Mouse (Mus musculus) lung, postnatal 0 days (tissue): ENCODE data around the gene Ppp1r18. TPM values are rescaled to one million over a fixed set of nuclear protein-coding genes. Genes with fewer than 3 reads are reported as not detected.
A peak's percentile ranks its signal among the peaks of the same experiment; 100 is the strongest.

Experiments used
- ATAC-seq: fragments of 200-750 bp; cut with Nextera tagmentation; 2 replicates; pipeline ENCODE4 v1.8.0; 2017; ENCODE audit warnings: moderate library complexity
- DNase-seq: peaks from one replicate; pipeline ENCODE4 v3.0.0-alpha.2; 2016; ENCODE audit warnings: low spot score
- H3K27ac ChIP-seq: fragments of 300-500 bp; sonication (generic); 2 replicates; pipeline ENCODE4 v1.5.1; 2014; ENCODE audit warnings: antibody characterized with exemption, mild to moderate bottlenecking, low read length, mixed read lengths
- H3K27me3 ChIP-seq: fragments of 300-500 bp; sonication (generic); replicated peaks from 2 replicates; pipeline ENCODE4 v1.6.1; 2014; ENCODE audit warnings: low read length, mixed read lengths; ENCODE audit not compliant: insufficient read depth
- H3K36me3 ChIP-seq: fragments of 300-500 bp; sonication (generic); 2 replicates; pipeline ENCODE4 v1.6.1; 2014; ENCODE audit warnings: low read length, mixed read lengths; ENCODE audit not compliant: insufficient read depth
- H3K4me1 ChIP-seq: fragments of 300-500 bp; sonication (generic); 2 replicates; pipeline ENCODE4 v1.6.1; 2014; ENCODE audit warnings: antibody characterized with exemption, low read depth, low read length, mixed read lengths; ENCODE audit not compliant: insufficient read depth
- H3K4me2 ChIP-seq: fragments of 300-500 bp; sonication (generic); replicated peaks from 2 replicates; pipeline ENCODE4 v1.6.1; 2014; ENCODE audit warnings: low read depth, mild to moderate bottlenecking, low read length, moderate library complexity, mixed read lengths
- H3K4me3 ChIP-seq: fragments of 300-500 bp; sonication (generic); 2 replicates; pipeline ENCODE4 v1.5.1; 2014; ENCODE audit warnings: low read depth, low read length
- H3K9ac ChIP-seq: fragments of 300-500 bp; sonication (generic); replicated peaks from 2 replicates; pipeline ENCODE4 v1.6.1; 2014; ENCODE audit warnings: low read depth, mild to moderate bottlenecking
- H3K9me3 ChIP-seq: fragments of 300-500 bp; sonication (generic); 2 replicates; pipeline ENCODE4 v1.6.1; 2016; ENCODE audit warnings: low read length, mixed read lengths
- CTCF ChIP-seq: IDR thresholded peaks from 2 replicates; pipeline ENCODE4 v1.5.1; 2016; ENCODE audit warnings: antibody characterized with exemption, mild to moderate bottlenecking
- EP300 ChIP-seq: IDR thresholded peaks from 2 replicates; pipeline ENCODE4 v1.6.1; 2016; ENCODE audit warnings: antibody characterized with exemption, mild to moderate bottlenecking, control low read depth
- WGBS: fragments of 180-500 bp; shearing (Covaris S2); extraction: QIAGEN DNeasy Blood & Tissue Kit; methylation state at CpG from one replicate; pipeline ENCODE4 v1.1.7; 2014; 5-methylcytosine and 5-hydroxymethylcytosine counted together
- polyA plus RNA-seq: library from polyadenylated mRNA; unstranded; fragments of >200 nt; fragmentation: Nextera tagmentation; extraction: Ambion mirVana; gene quantifications from 2 replicates; pipeline ENCODE4 v1.2.1, GENCODE M21; 2015

Ppp1r18 gene
- polyA plus RNA-seq, 1 experiment from 2014 or later = 25.4 TPM

DNA sequence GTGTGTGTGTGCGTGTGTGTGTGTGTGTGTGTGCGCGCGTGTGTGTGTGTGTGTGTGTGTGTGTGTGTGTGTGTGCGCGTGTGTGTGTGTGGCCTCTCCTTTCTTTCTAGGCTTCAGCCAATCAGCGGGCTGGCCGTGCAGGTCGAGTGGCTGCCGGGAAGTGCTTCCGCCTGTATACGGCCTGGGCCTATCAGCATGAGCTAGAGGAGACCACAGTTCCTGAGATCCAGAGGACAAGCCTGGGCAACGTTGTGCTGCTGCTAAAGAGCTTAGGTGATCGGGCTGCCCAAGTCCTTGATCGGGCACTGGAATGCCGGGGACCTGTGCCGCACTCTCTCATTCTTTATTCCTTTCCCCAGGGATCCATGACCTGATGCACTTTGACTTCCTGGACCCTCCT lies 22.3 kb downstream of the Ppp1r18 start:
- Histone ChIP-seq H3K4me3 (no peak overlapping the region), H3K4me1 (no peaks in the 10 kb centered on the region), H3K9me3 (no peaks in the 10 kb centered on the region), H3K27me3 (no peaks in the 10 kb centered on the region), H3K9ac (no peak overlapping the region), H3K27ac (no peak overlapping the region), H3K36me3 (peaks cover 58% of the 10 kb centered on the region), H3K4me2 (no peak overlapping the region)
- no peak for TF ChIP-seq EP300
- TF ChIP-seq CTCF = no peak
- 75% methylated on average over 12 of the region's 17 CpGs for WGBS
- DNase-seq (no peak), ATAC-seq (no peak)

- Histone ChIP-seq H3K4me3 (peak within 1 kb of the TSS; percentile 97), H3K36me3 (peaks cover 13% of the 10 kb centered on the region), H3K27ac (peak within 1 kb of the TSS; percentile 74), H3K27me3 (no peaks in the 10 kb centered on the region), H3K4me2 (peak within 1 kb of the TSS; percentile 97), H3K9me3 (no peaks in the 10 kb centered on the region), H3K9ac (peak within 1 kb of the TSS; percentile 73), H3K4me1 (peaks cover 4% of the 10 kb centered on the region; the same call in 1 of the 2 replicates)
- WGBS = under 1% methylated on average over 76 of the region's 86 CpGs
- TF ChIP-seq CTCF (no peak), EP300 (no peak)
- ATAC-seq (peak; percentile 96), DNase-seq (peak; percentile 97)
Measured at GRCm38 (mm10) chr17:35896781-35897643, 31.6 kb downstream of the Ppp1r18 start, which contains the start of gene 2310061I04Rik. TSS of gene 2310061I04Rik (minus strand) at chr17:35897431.

DNA sequence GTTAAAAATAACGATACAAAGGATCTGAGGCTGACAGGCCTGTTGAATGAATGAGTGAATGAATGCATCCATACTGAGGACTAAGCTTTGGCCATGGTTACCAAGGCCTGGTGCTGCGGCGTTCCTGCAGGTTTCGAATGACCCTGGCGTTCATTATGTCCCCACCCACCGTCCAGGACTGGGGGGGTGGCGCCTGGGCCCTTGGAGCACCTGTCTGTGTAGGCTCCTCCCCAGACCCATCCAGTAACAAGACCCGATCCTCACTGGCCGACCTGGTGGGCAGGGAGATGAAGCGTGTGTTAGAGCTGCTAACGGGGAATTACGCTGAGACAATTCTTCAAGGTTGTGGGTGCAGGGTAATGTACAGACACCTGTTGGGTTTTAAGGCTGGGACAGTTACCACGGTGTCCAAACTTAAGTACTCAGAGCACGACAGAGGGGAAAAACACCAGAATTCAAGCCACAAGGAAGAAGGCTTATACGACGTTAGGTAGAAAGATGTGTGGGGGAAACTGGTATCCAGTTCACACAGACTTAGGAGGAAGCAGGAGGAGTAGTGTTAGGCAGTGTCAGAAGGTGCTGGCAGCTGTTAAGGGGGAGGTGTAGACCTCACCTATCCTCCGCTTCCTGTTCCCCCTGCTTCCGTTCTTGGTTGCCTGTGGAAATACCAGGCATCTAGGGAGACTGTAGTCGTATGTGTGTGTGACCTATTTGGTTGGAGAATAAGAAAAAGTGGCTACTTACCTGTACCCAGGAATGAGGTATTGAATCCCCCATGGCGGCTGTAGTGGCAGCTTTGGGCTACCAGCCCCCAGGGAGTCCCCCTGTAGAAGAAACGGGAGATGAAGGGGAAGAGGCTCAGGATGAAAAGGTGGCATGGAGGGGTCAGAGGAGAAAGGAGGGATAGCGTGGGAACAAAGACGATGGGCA lies 32.5 kb downstream of the Ppp1r18 start:
- no peaks in the 10 kb centered on the region for H3K9me3 ChIP-seq
- H3K36me3 ChIP-seq = peaks cover 6% of the 10 kb centered on the region
- peaks cover 4% of the 10 kb centered on the region; the same call in 1 of the 2 replicates for H3K4me1 ChIP-seq
- no peak overlapping the region for H3K27ac ChIP-seq
- H3K27me3 ChIP-seq = no peaks in the 10 kb centered on the region
- ATAC-seq (peak; percentile 26; the same call in 1 of the 2 replicates), DNase-seq (no peak)
- H3K9ac ChIP-seq = no peak overlapping the region
- peak overlapping the region; percentile 97; the same call in 1 of the 2 replicates for H3K4me2 ChIP-seq
- 38% methylated on average over 23 of the region's 23 CpGs for WGBS
- H3K4me3 ChIP-seq = no peak overlapping the region
- TF ChIP-seq CTCF (no peak), EP300 (no peak)

DNA sequence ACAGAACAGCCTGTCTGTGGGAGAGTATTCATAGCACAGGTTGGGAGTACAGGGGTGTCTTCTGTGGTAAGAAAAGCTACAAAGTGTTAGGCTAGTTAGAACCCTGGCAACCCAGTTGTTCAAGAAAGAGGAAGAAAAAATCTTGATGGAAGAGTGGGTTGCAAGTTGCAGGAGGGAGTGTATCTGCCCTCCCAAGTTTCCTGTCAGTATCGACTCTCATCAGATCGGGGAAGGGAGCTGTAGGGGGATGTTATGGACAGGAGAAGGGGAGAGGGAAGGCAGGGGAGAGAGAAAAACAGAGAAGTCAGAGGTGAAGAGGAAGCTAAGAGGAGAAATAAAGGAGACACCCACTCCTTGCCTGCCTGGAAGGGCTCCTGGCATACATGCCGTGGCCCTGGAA lies 35.2 kb downstream of the Ppp1r18 start:
- TF ChIP-seq CTCF = no peak
- no peak for TF ChIP-seq EP300
- H3K27me3 ChIP-seq = no peaks in the 10 kb centered on the region
- H3K9me3 ChIP-seq = no peaks in the 10 kb centered on the region
- peaks cover 4% of the 10 kb centered on the region; the same call in 1 of the 2 replicates for H3K4me1 ChIP-seq
- 74% methylated on average over 3 of the region's 3 CpGs for WGBS
- no peak overlapping the region for H3K27ac ChIP-seq
- H3K36me3 ChIP-seq = no peaks in the 10 kb centered on the region
- ATAC-seq (no peak), DNase-seq (no peak)
- H3K9ac ChIP-seq = no peak overlapping the region
- no peak overlapping the region for H3K4me3 ChIP-seq
- no peak overlapping the region for H3K4me2 ChIP-seq

DNA sequence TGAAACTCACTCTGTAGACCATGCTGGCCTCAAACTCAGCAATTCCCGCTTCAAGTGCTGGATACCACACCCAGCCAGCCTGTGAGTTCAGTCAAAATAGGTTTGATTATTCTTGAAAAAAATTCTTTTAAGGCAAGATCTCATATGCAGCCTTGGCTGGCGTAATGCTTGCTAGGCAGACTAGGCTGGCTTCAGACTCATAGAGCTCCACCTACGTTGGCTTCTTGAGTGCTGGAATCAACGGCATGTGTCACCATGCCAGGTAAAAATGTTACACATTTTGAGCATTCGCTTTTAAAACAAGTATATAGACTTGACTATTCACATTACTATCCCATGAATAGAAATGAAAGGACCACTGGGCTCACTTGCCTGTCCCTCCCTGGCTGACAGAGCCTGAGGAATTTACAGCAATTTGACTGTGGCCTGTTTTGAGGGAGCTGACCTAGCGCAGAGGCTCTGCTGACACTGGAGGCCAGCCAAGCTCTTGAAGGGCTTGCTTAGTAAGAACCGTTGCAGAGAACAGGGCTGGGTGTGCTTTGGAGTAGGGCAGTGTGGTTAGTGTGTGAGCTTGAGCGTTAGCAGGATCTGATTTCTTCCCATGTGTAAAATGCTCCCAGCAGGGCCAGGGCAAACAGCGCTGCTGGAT lies 38.1 kb downstream of the Ppp1r18 start:
- Histone ChIP-seq H3K27me3 (no peaks in the 10 kb centered on the region), H3K36me3 (no peaks in the 10 kb centered on the region), H3K9me3 (no peaks in the 10 kb centered on the region), H3K4me2 (no peak overlapping the region), H3K27ac (peak overlapping the region; percentile 55), H3K4me1 (no peaks in the 10 kb centered on the region), H3K4me3 (no peak overlapping the region), H3K9ac (no peak overlapping the region)
- WGBS = 62% methylated on average over 9 of the region's 9 CpGs
- DNase-seq (peak; percentile 88), ATAC-seq (peak; percentile 95)
- TF ChIP-seq EP300 (no peak), CTCF (no peak)
